Mouse (Mus musculus) cortical plate, adult 2 months (tissue): ENCODE measurements at regions not wholly inside any gene's neighbourhood (a gene's known extent, or its start where the extent isn't known, plus 50 kb on each side); places are given as distances from the start of the nearest gene placed in this dataset.

ENCODE experiments used
- CTCF ChIP-seq: fragments of 200-500 bp; IDR thresholded peaks from 2 replicates; pipeline ENCODE4 v1.5.1; 2011; ENCODE audit warnings: mild to moderate bottlenecking, control low read depth, low read length; ENCODE audit not compliant: insufficient read depth; ENCODE audit errors: extremely low read depth
- POLR2A ChIP-seq: fragments of 200-500 bp; IDR thresholded peaks from 2 replicates; pipeline ENCODE4 v1.6.1; 2011; ENCODE audit warnings: mild to moderate bottlenecking, low read length, control low read depth; ENCODE audit not compliant: insufficient read depth; ENCODE audit errors: extremely low read depth

DNA sequence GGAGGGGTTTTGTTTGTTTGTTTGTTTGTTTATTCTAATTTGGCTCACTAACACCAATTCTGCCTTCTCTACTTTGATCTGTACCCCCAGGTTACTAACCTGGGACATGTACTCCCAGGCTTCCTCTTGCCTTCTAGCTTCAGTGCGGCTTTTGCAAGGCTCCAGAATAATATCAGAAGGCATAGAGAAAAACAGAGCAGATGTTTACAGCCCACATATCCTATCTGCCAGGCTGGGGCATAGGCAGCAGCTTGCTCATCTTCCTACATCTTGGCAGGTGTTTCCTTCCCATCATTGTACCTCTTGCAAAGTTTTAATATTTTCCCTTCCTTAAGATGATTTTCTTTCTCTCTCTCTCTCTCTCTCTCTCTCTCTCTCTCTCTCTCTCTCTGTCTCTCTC lies 244.9 kb upstream of the Clec14a start:
- TF ChIP-seq POLR2A (no peak), CTCF (no peak)
